Mouse (Mus musculus): ENCODE results near the gene Asns.

DNA sequence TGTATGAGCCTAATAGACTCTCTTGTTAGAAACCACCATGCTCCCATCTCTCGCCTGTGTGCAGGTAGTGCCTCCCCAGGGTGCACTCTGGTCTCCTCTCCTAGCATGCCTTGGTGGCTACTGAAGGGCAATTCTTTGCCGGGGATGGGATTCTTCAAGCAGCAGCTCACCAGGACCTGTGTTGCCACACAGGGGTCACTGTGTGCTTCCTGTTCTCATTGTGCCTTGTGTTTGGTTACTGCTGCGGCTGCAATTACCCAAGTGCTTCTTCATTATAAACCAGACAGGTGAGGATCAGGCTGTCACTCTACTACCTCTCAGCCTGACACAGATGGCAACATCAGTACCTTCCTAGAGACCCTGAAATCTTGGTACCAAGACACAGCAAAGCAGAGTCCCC, 21.6 kb downstream of the Asns start:
- no peak for TF ChIP-seq CTCF (IDR thresholded peaks at IDR 0.05; ENCODE audit: insufficient read depth, low read depth, low read length)
- no peak for TF ChIP-seq POLR2A (IDR thresholded peaks at IDR 0.05; ENCODE audit: insufficient read depth, low read depth, low read length)
